Mouse (Mus musculus) adipocyte (in vitro differentiated cells): ENCODE data around the gene Prkcd.
"Not testable (repeated sequence)": the region's sequence is repeated elsewhere in the genome, so short reads cannot be mapped to it uniquely, and the experiment has no call there.

Experiments used
- DNase-seq: peaks from one replicate; pipeline ENCODE4 v3.0.0-alpha.2; 2016; ENCODE audit warnings: low spot score

Gene Prkcd

DNA sequence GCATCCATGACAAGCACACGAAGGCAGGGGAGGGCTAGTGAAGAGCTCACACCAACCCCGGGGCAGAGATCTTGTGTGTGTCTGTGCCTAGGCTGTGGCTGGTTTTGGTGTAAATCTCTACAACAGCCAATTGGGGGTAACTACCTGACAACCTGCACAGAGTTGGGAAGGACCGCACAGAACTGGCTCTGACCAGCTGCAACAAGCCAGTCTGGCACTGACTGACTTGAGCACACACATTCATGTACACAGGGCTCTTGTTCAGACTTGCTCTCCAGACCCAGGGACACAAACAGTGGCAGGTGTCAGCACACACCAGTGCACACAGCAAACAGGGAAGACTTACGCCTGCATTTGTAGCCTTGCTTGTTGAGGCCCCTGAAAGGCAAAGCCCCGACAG lies 19.2 kb downstream of the Prkcd start:
- no peak for DNase-seq

- no peak for DNase-seq
Measured at GRCm38 (mm10) chr14:30597142-30597541, 28.9 kb downstream of the Prkcd start.

- no peak for DNase-seq
Measured at GRCm38 (mm10) chr14:30596407-30596806, 29.6 kb downstream of the Prkcd start.

GRCm38 (mm10) chr14:30595576-30596313 lies 30.3 kb downstream of the Prkcd start:
- DNase-seq: no peak

DNA sequence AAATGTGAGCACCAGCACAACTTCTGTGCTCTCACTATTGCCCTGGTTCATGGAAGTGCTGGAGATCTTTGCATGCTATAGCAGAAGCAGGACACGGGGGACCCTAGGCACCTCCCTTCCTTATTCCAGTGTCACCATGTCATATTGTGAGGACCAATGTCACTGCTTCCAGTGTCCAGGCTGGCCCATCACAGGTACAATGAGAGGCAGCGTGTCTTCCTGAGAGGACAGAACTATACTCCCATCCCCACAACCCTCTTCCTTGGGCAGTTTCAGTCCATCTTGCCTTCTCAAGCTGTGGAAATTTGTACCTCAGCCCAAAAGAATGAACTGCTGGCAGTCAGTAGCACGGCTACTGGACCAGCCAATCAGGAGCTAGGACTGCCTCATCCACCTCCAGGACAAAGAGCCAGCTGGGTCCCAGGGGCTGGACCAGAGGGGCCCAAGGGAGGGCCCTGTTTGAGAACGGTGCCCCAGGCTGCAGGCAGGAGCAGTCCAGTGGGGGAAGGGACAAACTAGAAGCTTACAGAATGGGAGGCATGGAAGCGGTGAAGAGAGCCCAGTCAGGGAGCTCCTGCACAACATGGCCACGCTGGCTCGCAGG lies 31.8 kb downstream of the Prkcd start:
- DNase-seq: peak; percentile 58

DNA sequence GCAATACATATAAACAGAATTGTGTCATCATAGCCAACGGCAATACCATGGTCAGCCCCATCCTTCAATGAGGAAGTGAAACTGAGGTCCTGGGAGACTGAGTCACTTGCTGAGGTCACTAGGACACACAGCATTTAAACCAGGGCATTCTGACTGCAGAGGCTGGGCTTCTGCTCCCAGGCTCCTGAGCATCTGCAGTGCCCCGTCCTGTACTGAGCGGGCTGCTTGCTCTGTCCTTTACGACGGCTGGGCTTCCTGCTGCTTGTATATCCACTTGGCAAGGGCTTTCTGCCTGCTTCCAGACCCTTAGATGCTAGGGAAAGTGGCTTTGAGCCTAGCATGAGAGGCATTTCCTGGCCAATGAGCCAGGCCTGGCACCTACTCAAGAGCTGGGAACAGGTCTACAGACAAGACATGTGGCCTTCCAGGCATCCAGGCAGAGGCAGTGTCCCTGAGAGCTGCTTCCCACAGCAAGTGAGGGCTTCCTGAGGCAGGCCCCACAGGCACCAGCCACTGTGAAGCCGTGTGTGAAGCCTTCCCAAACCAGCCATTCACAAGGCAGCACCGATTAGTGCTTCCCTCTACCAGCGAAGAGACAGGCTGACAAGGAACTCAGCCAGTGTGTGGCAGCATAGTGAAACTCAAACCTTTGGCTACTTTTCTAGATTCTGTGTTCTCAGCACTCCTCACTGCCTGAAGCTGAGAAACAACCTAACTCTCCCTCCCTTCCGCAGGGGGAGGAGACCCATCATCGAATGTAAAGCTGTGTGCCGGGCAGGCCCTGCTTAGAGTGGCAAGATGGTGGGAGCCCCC lies 32.5 kb downstream of the Prkcd start:
- DNase-seq: peak; percentile 52

- DNase-seq: peak; percentile 62
Measured at GRCm38 (mm10) chr14:30591417-30591816, 34.6 kb downstream of the Prkcd start.

- no peak for DNase-seq
Measured at GRCm38 (mm10) chr14:30590918-30591317, 35.1 kb downstream of the Prkcd start.

DNA sequence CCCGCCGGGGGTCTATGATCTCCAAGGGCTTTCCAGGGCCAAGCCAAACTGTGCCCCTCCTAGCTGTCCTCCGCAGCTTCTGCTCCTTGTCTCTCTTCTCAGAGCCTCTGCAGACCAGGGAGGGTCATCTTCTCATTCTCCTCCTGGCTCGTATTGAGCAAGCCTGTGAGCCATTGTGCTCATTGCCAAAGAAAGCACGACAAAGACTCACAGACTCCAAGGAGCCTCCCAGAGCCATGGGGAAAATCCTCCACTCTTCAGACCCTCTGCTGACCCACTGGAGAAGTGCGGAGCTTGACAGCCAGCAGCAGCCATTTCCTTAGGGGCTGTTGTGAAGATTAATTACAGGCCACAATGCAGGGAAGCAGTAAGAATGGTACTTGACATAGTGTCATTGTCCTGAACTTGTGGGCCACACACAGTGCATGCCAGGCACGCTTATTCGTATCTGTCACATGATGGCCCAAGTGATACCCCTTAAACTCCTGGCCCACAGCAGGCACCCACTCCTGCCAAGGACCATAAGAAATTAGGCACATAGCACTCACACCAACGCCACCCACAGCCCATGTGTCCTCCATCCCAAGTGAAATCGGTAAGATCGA lies 35.9 kb downstream of the Prkcd start:
- DNase-seq: peak; percentile 33

GRCm38 (mm10) chr14:30586780-30587461 lies 39.1 kb downstream of the Prkcd start:
- DNase-seq: peak; percentile 54

DNA sequence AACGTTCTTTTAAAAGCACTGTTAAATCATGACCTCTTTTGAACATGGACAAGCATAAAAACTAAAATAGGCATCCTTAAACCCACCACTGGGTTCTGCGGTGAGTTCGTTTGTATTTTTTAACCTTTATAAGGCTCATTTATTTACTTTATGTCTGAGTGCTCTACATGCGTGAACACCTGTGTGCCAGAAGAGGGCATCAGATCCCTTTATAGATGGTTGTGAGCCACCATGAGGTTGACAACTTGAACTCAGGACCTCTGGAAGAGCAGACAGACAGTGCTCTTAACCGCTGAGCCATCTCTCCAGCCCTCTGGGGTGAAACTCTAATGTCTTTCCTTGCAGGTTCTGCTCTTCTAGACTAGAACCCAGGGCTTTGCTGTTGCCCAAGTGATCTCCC lies 40.7 kb downstream of the Prkcd start:
- no peak for DNase-seq

DNA sequence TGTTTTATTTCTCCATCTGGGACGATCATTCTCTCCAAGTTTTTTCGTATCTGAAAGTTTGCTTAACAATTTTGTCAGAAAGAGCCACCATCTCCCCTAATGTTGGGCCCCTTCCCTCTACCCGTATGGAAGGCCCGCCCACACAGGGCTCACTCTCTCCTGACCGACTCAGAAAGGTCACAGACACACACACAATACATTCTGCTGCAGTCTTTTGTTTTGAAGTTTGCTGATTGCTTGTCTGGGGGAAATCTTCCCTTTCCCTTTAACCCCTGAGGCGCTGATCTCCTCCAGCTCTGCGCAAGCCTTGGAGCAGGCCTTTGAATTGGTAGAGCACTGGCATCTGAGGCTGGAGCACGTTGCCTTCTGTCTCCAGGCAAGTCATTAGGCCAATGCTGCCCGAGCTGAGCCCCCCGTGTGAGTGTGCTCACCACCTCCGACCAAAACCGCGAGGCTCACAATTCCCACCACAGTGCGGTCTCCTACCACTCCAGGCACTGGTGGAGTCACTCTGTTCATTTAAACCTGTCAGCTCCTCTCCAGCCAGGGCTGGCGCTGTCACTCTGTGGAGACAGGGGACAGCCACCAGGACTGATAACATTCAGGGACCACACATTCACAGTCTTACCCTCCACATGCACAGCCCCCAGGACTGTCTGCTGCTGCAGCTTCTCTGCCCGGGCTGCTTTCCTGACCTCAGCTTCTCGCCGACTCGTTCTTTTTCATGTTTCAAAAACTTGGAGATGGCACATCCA lies 41.3 kb downstream of the Prkcd start:
- DNase-seq: no peak

- DNase-seq: no peak
Measured at GRCm38 (mm10) chr14:30584077-30584476, 41.9 kb downstream of the Prkcd start.

- no peak for DNase-seq
Measured at GRCm38 (mm10) chr14:30581238-30581637, 44.8 kb downstream of the Prkcd start.

DNA sequence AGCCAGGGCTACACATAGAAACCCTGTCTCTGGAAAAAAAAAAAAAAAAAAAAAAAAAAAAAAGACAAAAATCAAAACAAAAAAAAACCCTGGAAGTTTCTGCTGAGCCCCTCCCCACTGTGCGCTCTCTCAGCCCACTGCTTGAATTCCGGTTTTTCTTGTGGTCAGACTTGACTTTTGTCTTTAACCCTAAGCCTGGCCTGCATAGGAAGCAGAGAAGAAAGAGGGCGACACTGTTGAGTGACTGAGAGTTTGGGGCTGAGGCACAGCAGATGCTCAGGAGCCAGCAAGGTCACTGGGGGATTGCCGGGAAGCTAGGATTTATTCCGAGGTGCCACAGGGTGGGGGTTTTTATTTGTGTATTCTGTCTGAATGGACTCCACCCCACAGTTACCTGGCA lies 46.1 kb downstream of the Prkcd start:
- DNase-seq: no peak

- no peak for DNase-seq
Measured at GRCm38 (mm10) chr14:30579180-30579579, 46.8 kb downstream of the Prkcd start.

GRCm38 (mm10) chr14:30577303-30578062 lies 48.5 kb downstream of the Prkcd start:
- not testable (repeated sequence) for DNase-seq

DNA sequence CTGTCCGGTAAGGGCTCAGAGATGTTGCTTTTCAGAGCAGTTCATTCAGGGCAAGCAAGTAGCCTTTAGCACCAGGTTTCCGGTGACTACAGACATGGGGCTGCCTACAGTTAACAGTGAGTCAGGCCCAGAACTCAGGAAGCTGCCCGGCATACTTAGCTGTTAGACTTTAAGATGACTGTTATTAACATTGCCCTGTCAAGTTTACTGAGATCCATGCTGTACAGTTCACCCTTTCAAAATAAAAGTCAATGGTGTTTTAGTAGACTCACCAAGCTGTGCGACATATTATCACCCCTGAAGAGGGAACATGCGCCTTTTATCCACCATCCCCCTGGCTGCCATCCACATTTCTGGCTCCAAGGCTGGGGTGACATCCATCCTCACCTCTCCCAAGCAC lies 49.8 kb downstream of the Prkcd start:
- no peak for DNase-seq

GRCm38 (mm10) chr14:30575791-30576190 lies 50.2 kb downstream of the Prkcd start:
- DNase-seq: no peak

DNA sequence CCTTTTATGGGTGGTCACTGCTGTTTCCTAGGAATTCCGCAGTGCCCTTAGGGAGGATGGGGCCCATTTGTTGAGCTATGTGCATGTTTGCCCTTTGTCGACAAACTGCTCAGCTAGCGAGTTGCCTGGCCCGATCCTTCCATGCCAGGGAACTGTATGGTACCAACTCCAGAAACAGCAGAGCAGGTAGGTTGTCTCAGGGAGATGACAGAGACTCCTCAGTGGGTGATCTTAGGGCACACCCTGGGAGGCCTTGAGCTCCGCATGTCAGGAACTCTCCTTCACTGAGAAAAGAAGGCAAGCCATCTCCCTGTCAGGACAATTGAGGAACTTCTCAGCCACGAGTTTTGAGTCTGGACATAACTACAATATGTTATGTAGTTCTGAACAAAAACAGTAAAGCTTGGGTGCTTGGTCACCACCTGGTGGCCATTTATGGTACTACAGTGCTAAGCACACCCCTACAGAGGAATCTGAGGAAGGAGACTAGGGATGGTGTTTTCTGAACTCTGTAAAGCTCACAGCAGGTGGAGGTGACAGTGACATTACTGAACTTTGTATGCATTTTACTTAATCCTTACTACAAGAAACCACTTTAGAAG lies 51.9 kb downstream of the Prkcd start:
- peak; percentile 77 for DNase-seq
